Mouse (Mus musculus) left cerebral cortex, postnatal 4 days (tissue): Measurements from ENCODE around the gene Gba. TPM values are rescaled to one million over a fixed set of nuclear protein-coding genes. Genes with fewer than 3 reads are reported as not detected.
A peak's percentile ranks its signal among the peaks of the same experiment; 100 is the strongest.

Experiments
- DNase-seq: peaks from one replicate; pipeline ENCODE4 v3.0.0-alpha.2; 2022
- intact Hi-C: fragments of 180-260 bp; cut with DNase I; formaldehyde crosslinking; loops from one replicate; pipeline ENCODE4 v1.15.1; 2025
- total RNA-seq, 2 experiments: library from RNA; stranded (reverse); gene quantifications; 2 replicates each; pipeline ENCODE4 v1.2.3; 2021

The Gba gene
- total RNA-seq, 2 experiments from 2014 or later, result 61.3 to 62.2 TPM

DNA sequence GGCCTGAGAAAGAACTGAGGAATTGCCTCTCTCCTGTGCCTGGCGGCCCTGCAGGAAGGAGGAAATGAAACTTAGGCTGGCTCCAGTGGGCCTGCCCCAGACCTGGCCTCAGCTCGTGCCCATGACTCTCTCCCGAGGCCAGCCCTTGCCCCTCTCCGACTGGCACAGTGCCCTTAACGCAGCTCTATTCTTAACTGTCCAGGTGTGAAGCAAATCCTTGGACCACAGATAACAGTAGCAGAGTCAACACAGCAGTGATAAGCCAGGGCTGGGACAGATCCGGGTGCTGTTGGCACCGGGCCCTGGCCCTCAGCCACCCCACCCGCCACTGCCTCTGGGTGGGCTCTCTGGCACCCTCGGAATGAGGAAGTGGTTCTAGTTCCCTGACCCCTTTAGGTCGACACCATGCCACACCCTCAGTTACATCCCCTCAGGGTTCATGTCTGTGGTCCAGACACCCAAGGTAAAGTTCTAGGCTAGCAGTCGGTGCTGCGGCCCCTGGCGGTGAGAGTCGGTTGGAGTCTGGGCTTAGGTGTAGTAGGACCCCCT is 30.9 kb downstream of the Gba start:
- DNase-seq, result no peak
- intact Hi-C loops, result no loop called here

GRCm38 (mm10) chr3:89236516-89236915 is 33.8 kb downstream of the Gba start:
- DNase-seq, result no peak
- intact Hi-C loops, result no loop called here

DNA sequence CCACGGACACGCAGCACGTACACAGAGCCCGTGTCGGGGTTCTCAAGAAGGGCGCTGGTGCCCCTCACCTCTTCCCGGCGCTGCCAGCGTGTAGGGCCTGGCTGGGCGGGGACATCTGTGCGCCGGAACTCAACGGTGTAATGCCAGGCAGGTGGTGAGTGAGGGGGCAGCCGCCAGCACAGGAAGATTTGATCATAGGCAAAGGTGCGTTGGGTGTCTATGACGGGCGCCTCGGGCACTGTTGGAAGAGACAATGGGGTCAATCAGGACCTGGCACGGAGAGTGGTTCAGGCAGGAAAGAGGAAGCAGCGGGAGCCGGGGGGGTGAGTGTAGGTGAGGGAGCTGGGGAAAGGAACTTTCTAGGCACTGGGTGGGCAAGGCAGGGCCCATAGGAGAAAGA is 35.0 kb downstream of the Gba start:
- no peak for DNase-seq
- intact Hi-C loops, result no loop called here

DNA sequence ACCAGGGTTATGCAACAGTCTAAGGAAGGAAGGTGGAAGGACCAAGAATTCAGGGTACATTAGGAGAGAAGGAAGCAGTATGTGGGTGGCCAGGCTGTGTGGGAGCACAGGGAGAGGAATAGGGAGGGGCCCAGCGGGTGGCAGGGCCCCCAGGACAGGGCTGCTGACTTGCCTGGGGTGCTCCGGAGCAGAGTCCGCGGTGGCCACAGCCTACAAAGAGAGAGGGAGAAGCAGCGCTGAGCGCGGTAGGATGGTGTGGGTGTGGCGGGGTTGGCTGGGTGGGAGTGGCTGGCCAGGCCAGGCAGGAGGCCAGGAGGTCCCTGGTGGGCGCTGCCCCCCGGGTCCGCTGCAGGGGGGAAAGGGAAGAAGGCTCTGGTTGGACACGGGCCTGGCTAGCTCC is 35.8 kb downstream of the Gba start:
- intact Hi-C loops, result no loop called here
- no peak for DNase-seq

GRCm38 (mm10) chr3:89242331-89242895 is 39.7 kb downstream of the Gba start:
- DNase-seq, result peak; percentile 73
- intact Hi-C loops, result no loop called here

- peak; percentile 42 for DNase-seq
- intact Hi-C loops, result no loop called here
Observed at GRCm38 (mm10) chr3:89243609-89244008, 40.9 kb downstream of the Gba start.

- intact Hi-C loops, result no loop called here
- peak; percentile 58 for DNase-seq
Observed at GRCm38 (mm10) chr3:89244158-89244981, 41.6 kb downstream of the Gba start.

DNA sequence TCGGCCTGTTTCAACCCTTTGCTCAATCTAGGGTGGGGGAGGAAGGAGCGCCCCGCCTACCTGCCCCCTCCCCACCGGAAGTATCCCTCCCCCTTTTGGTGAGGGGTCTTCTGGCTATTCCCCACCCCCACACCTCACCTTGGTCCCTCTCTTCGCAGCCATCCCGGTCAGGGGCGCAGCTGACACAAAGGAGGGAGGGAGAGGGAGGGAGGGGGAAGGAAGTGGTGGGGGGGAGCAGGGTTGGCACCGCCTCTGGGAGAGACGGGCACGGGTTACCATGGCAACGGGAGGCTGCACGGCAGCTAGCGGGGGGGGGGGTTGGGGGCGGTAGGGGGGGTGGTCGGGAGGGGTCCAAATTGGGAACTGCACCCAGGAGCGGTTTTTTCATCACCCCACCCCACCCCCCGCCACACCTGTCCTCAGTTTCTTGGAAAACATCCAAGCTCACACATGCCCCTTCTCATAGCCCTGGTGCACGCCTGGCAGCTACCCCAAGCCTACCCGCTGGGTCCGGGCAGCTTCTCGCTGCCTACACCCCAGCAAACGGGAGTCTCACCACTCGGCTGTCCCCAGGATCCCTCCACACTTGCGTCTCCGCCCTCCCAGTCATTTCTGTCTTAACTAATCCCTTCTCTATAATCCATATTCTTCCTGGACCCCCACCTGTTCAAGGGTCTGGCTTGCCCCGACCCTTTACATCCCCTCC is 42.4 kb downstream of the Gba start:
- intact Hi-C loops, result loop anchor here (5.0 kb wide), 1 partner anchor 37 kb away; the partner anchor contains the start of gene Efna1
- DNase-seq, result peak; percentile 93

- intact Hi-C loops, result loop anchor here (5.0 kb wide), 1 partner anchor 37 kb away; the partner anchor contains the start of gene Efna1
- DNase-seq, result peak; percentile 77
Observed at GRCm38 (mm10) chr3:89245688-89246171, 43.0 kb downstream of the Gba start, which contains the start of gene Krtcap2. Gene Krtcap2 (plus strand): TSS chr3:89245966.

GRCm38 (mm10) chr3:89246261-89247100 is 43.8 kb downstream of the Gba start, which contains the start of gene Trim46:
Gene Trim46 (minus strand): TSS chr3:89246309.
- peak; percentile 95 for DNase-seq
- intact Hi-C loops, result loop anchor here (5.0 kb wide), 1 partner anchor 36 kb away; the partner anchor contains the start of gene Efna1

GRCm38 (mm10) chr3:89247466-89247865 is 44.7 kb downstream of the Gba start:
- DNase-seq, result no peak
- intact Hi-C loops, result loop anchor here (5.0 kb wide), 1 partner anchor 35 kb away; the partner anchor contains the start of gene Efna1

GRCm38 (mm10) chr3:89250435-89251040 is 47.8 kb downstream of the Gba start:
- peak; percentile 57 for DNase-seq
- intact Hi-C loops, result no loop called here

- DNase-seq, result peak; percentile 18
Observed at GRCm38 (mm10) chr3:89251365-89251895, 48.7 kb downstream of the Gba start.

DNA sequence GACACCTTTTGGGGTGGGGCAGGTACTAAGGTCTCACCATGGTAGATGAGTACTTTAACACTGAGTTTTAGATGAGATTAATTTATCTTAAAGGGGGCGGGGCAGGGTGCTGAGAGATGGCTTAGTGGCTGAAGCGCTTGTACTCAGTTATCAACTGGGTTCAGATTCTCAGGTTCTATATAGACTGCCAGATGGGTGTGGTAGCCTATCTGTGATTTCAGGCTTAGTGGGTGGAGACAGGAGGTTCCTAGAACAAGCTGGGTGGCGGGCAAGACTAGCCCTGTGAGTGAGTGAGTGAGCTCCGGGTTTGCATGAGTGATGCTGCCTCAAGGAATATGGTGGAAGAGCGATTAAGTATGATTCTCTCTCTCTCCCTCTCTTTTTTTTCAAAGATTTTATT is 52.3 kb downstream of the Gba start:
- no peak for DNase-seq
- intact Hi-C loops, result no loop called here

More at GRCm38 (mm10) chr3:89251365-89251895, 48.7 kb downstream of the Gba start:
- intact Hi-C loops, result no loop called here

DNA sequence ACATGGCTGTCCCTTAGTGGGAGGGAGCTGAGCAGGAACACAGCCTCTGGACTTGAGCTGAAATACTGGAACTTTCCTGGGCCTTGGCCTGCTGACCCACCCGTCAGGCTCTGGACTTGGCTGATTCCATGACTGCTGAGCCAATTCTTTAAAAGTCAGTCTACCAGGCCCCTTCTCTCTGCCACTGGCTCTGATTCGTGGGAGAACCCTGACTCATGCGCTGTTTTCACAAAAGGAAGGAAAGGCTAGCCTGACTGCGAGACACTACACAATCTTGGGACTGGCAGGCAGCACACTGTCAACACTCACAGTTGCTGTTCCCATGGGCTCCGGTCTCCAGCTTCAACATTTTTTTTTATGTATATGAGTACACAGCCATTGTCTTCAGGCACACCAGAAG is 53.4 kb downstream of the Gba start:
- no peak for DNase-seq
- intact Hi-C loops, result no loop called here
